Mouse (Mus musculus) myocyte (in vitro differentiated cells): Measurements from ENCODE around the gene Tnfrsf13b. TPM values are rescaled to one million over a fixed set of nuclear protein-coding genes. Genes with fewer than 3 reads are reported as not detected.

Experiments used
- H3K27me3 ChIP-seq: one replicate; pipeline ENCODE4 v1.6.1; 2011; ENCODE audit not compliant: control insufficient read depth, insufficient read depth, insufficient read length
- H3K36me3 ChIP-seq: one replicate; pipeline ENCODE4 v1.6.1; 2011; ENCODE audit not compliant: control insufficient read depth, insufficient read depth
- H3K4me2 ChIP-seq: one replicate; pipeline ENCODE4 v1.6.1; 2011; ENCODE audit warnings: low read depth, control low read depth
- H3K4me3 ChIP-seq: one replicate; pipeline ENCODE4 v1.5.1; 2011; ENCODE audit warnings: mild to moderate bottlenecking, control low read depth, moderate library complexity
- H3K79me2 ChIP-seq: one replicate; pipeline ENCODE4 v1.6.1; 2011; ENCODE audit not compliant: control insufficient read depth, insufficient read depth
- H3ac ChIP-seq: one replicate; pipeline ENCODE4 v1.6.1; 2011; ENCODE audit not compliant: control insufficient read depth, insufficient read length
- CEBPB ChIP-seq: IDR thresholded peaks from 2 replicates; pipeline ENCODE4 v1.6.1; 2011; ENCODE audit warnings: mild to moderate bottlenecking, moderate library complexity; ENCODE audit not compliant: poor library complexity, insufficient read depth, severe bottlenecking
- E2F4 ChIP-seq: IDR thresholded peaks from one replicate; pipeline ENCODE4 v1.6.1; 2011; ENCODE audit warnings: mild to moderate bottlenecking, control low read depth, moderate library complexity; ENCODE audit not compliant: insufficient read depth
- MAX ChIP-seq: IDR thresholded peaks from one replicate; pipeline ENCODE4 v1.6.1; 2011; ENCODE audit warnings: low read depth, mild to moderate bottlenecking, control low read depth
- MYOD1 ChIP-seq, 3 experiments: IDR thresholded peaks; one replicate each; pipeline ENCODE4 v1.6.1; 2011; ENCODE audit warnings: control low read depth in 2 of 3, low read depth in 2 of 3, mild to moderate bottlenecking in 2 of 3, moderate library complexity in 1 of 3; ENCODE audit not compliant: insufficient read length in 2 of 3, control insufficient read depth in 1 of 3
- MYOG ChIP-seq, 3 experiments: IDR thresholded peaks; one replicate each; pipeline ENCODE4 v1.6.1; 2011; ENCODE audit warnings: control low read depth in 2 of 3, low read depth in 2 of 3, mild to moderate bottlenecking in 2 of 3; ENCODE audit not compliant: insufficient read length in 2 of 3, control insufficient read depth in 1 of 3, insufficient read depth in 1 of 3
- POLR2A ChIP-seq: IDR thresholded peaks from one replicate; pipeline ENCODE4 v1.6.1; 2011; ENCODE audit warnings: low read depth, mild to moderate bottlenecking, control low read depth, moderate library complexity; ENCODE audit not compliant: insufficient read length
- POLR2AphosphoS2 ChIP-seq: IDR thresholded peaks from one replicate; pipeline ENCODE4 v1.6.1; 2011; ENCODE audit warnings: low read depth, control low read depth; ENCODE audit not compliant: insufficient read length
- REST ChIP-seq: IDR thresholded peaks from one replicate; pipeline ENCODE4 v1.6.1; 2011; ENCODE audit warnings: mild to moderate bottlenecking, control low read depth, moderate library complexity; ENCODE audit not compliant: insufficient read depth, insufficient read length
- SRF ChIP-seq: IDR thresholded peaks from one replicate; pipeline ENCODE4 v1.6.1; 2011; ENCODE audit warnings: low read depth; ENCODE audit not compliant: control insufficient read depth, insufficient read length
- TCF12 ChIP-seq: IDR thresholded peaks from one replicate; pipeline ENCODE4 v1.6.1; 2011; ENCODE audit warnings: mild to moderate bottlenecking, control low read depth; ENCODE audit not compliant: poor library complexity, insufficient read depth, severe bottlenecking
- TCF3 ChIP-seq: IDR thresholded peaks from one replicate; pipeline ENCODE4 v1.6.1; 2011; ENCODE audit warnings: low read depth, control low read depth; ENCODE audit not compliant: insufficient read length
- USF1 ChIP-seq: IDR thresholded peaks from one replicate; pipeline ENCODE4 v1.6.1; 2011; ENCODE audit warnings: low read depth, mild to moderate bottlenecking, control low read depth, moderate library complexity
- polyA plus RNA-seq: library from polyadenylated mRNA; unstranded; fragments of >200 nt; fragmentation: generic; extraction: Trizol; gene quantifications from one replicate; pipeline ENCODE4 v1.2.1, GENCODE M21; 2012; ENCODE audit warnings: missing spikeins

The Tnfrsf13b gene
- polyA plus RNA-seq, 1 experiment, result 0.04 TPM

GRCm38 (mm10) chr11:61145551-61145950 is 19.0 kb downstream of the Tnfrsf13b start:
- TF ChIP-seq E2F4 (no peak), POLR2AphosphoS2 (no peak), TCF12 (no peak), TCF3 (no peak), REST (no peak), POLR2A (no peak), USF1 (no peak), MYOD1 (IDR thresholded peaks at IDR 0.05; ENCODE audit: control insufficient read depth in 1 of 3, insufficient read length in 2 of 3, low read depth in 2 of 3) (no peak)
- H3ac ChIP-seq, result no peak overlapping the region
- H3K27me3 ChIP-seq, result no peaks in the 10 kb centered on the region
- no peaks in the 10 kb centered on the region for H3K79me2 ChIP-seq
- no peak overlapping the region for H3K4me2 ChIP-seq
- H3K36me3 ChIP-seq, result no peaks in the 10 kb centered on the region
- H3K4me3 ChIP-seq, result no peak overlapping the region

- TF ChIP-seq TCF12, result no peak
- no peak for TF ChIP-seq E2F4
- no peak for TF ChIP-seq POLR2A
- TF ChIP-seq USF1, result no peak
- no peak for TF ChIP-seq SRF
- TF ChIP-seq TCF3, result no peak
- TF ChIP-seq MYOG (IDR thresholded peaks at IDR 0.05; ENCODE audit: control insufficient read depth in 1 of 3, insufficient read depth in 1 of 3, insufficient read length in 2 of 3, low read depth in 2 of 3), result no peak
- TF ChIP-seq CEBPB, result no peak
- no peak for TF ChIP-seq REST
- no peak for TF ChIP-seq MYOD1 (IDR thresholded peaks at IDR 0.05; ENCODE audit: control insufficient read depth in 1 of 3, insufficient read length in 2 of 3, low read depth in 2 of 3)
- no peak for TF ChIP-seq POLR2AphosphoS2
- no peak for TF ChIP-seq MAX
- H3K36me3 ChIP-seq, result peaks cover 1% of the 10 kb centered on the region
- H3K4me3 ChIP-seq, result no peak overlapping the region
- H3K27me3 ChIP-seq, result no peaks in the 10 kb centered on the region
- no peak overlapping the region for H3ac ChIP-seq
- no peaks in the 10 kb centered on the region for H3K79me2 ChIP-seq
- H3K4me2 ChIP-seq, result no peak overlapping the region
These were observed 20.2 kb downstream of the Tnfrsf13b start for GRCm38 (mm10) chr11:61146645-61147299.

GRCm38 (mm10) chr11:61147300-61147683 is 20.7 kb downstream of the Tnfrsf13b start:
- Histone ChIP-seq H3K36me3 (peaks cover 6% of the 10 kb centered on the region), H3K4me2 (no peak overlapping the region), H3K27me3 (no peaks in the 10 kb centered on the region), H3ac (no peak overlapping the region), H3K4me3 (no peak overlapping the region), H3K79me2 (no peaks in the 10 kb centered on the region)
- TF ChIP-seq E2F4, result no peak
- TF ChIP-seq MAX, result no peak
- TF ChIP-seq POLR2AphosphoS2, result no peak
- TF ChIP-seq POLR2A, result no peak
- TF ChIP-seq USF1, result no peak
- no peak for TF ChIP-seq TCF3
- TF ChIP-seq MYOG (IDR thresholded peaks at IDR 0.05; ENCODE audit: control insufficient read depth in 1 of 3, insufficient read depth in 1 of 3, insufficient read length in 2 of 3, low read depth in 2 of 3), result no peak
- no peak for TF ChIP-seq SRF
- TF ChIP-seq REST, result no peak
- TF ChIP-seq MYOD1 (IDR thresholded peaks at IDR 0.05; ENCODE audit: control insufficient read depth in 1 of 3, insufficient read length in 2 of 3, low read depth in 2 of 3), result no peak
- no peak for TF ChIP-seq TCF12
- no peak for TF ChIP-seq CEBPB

GRCm38 (mm10) chr11:61150233-61151001 is 23.9 kb downstream of the Tnfrsf13b start:
- TF ChIP-seq TCF3 (no peak), SRF (no peak), REST (no peak), POLR2AphosphoS2 (no peak), MYOG (IDR thresholded peaks at IDR 0.05; ENCODE audit: control insufficient read depth in 1 of 3, insufficient read depth in 1 of 3, insufficient read length in 2 of 3, low read depth in 2 of 3) (no peak), TCF12 (no peak), MYOD1 (IDR thresholded peaks at IDR 0.05; ENCODE audit: control insufficient read depth in 1 of 3, insufficient read length in 2 of 3, low read depth in 2 of 3) (no peak), E2F4 (no peak), USF1 (no peak), MAX (no peak), POLR2A (no peak), CEBPB (no peak)
- Histone ChIP-seq H3K4me3 (no peak overlapping the region), H3ac (no peak overlapping the region), H3K79me2 (no peaks in the 10 kb centered on the region), H3K4me2 (no peak overlapping the region), H3K27me3 (no peaks in the 10 kb centered on the region), H3K36me3 (peaks cover 24% of the 10 kb centered on the region)
